Mouse (Mus musculus): Measurements from ENCODE around the gene Sp2. TPM values are rescaled to one million over a fixed set of nuclear protein-coding genes. Genes with fewer than 3 reads are reported as not detected.

Gene Sp2
- polyA plus RNA-seq, 1 experiment = 12.3 TPM

DNA sequence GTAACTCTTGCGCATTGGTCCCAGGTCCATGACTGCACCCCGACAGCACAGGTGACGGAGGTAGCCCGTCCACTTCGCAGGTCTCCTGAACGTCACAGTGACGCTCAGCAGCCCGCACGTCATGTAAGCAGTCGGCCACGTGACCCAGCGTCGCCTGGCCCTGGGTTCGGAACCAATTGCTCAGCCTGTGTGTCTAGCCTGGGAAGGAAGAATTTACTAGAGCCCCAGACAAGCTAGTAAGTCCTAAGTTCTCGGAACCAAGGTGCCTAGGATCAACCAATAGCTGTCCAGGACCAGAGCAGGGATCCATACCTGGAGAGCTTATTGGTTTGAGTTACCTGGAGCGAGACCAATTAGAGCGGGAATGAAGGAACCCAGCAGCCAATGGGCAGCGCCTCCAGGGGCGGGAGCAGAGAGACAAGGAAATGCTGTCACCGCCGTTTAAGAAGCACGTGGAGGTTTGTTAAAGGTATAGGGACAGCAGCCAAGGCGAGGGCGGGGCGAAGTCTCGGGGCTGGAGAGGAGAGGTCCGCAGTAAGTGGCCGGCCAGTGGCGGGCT, 38.9 kb downstream of the Sp2 start, which contains the start of gene Pnpo:
Gene Pnpo, minus strand, starts transcription at position 241 of the 559 bp plus-strand sequence.
- Histone ChIP-seq H3K4me3 (ENCODE audit: insufficient read depth, low read length) (peak within 1 kb of the TSS; percentile 66), H3K4me1 (ENCODE audit: control insufficient read depth, insufficient read depth, low read length) (no peaks in the 10 kb centered on the region), H3K27ac (ENCODE audit: insufficient read depth, low read length) (no peak within 1 kb of the TSS)
- TF ChIP-seq POLR2A (IDR thresholded peaks at IDR 0.05; ENCODE audit: low read depth, low read length) (peak; percentile 68), CTCF (IDR thresholded peaks at IDR 0.05; ENCODE audit: borderline replicate concordance, insufficient read depth, low read length) (no peak)

DNA sequence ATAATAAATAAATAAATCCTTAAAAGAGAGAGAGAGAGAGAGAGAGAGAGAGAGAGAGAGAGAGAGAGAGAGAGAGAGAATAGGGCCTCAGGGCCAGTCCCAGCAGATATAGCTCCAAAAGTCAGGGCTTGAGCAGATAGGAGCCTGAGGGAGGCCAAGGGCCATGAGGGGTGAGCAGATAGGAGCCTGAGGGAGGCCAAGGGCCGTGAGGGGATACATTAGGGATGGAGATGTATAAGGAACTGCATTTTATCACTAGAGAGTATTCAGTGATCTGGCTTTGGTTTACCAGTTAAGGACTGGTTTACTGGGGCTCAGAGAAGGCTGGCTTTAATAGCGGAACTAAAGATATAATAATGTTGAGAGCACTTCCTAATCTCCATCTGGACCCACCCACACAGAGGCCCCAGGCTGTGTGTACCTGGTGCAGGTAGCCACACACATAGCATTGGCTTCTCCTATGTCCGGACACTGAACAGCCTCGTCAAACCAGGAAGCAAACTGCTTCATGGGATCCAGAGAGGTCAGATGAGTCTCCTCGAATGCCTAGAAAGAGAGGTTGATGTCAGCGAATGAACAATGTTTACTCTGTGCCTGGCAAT, 40.7 kb downstream of the Sp2 start:
- Histone ChIP-seq H3K27ac (ENCODE audit: insufficient read depth, low read length) (no peak overlapping the region), H3K4me3 (ENCODE audit: insufficient read depth, low read length) (no peak overlapping the region), H3K4me1 (ENCODE audit: control insufficient read depth, insufficient read depth, low read length) (no peaks in the 10 kb centered on the region)
- TF ChIP-seq POLR2A (IDR thresholded peaks at IDR 0.05; ENCODE audit: low read depth, low read length) (no peak), CTCF (IDR thresholded peaks at IDR 0.05; ENCODE audit: borderline replicate concordance, insufficient read depth, low read length) (no peak)

DNA sequence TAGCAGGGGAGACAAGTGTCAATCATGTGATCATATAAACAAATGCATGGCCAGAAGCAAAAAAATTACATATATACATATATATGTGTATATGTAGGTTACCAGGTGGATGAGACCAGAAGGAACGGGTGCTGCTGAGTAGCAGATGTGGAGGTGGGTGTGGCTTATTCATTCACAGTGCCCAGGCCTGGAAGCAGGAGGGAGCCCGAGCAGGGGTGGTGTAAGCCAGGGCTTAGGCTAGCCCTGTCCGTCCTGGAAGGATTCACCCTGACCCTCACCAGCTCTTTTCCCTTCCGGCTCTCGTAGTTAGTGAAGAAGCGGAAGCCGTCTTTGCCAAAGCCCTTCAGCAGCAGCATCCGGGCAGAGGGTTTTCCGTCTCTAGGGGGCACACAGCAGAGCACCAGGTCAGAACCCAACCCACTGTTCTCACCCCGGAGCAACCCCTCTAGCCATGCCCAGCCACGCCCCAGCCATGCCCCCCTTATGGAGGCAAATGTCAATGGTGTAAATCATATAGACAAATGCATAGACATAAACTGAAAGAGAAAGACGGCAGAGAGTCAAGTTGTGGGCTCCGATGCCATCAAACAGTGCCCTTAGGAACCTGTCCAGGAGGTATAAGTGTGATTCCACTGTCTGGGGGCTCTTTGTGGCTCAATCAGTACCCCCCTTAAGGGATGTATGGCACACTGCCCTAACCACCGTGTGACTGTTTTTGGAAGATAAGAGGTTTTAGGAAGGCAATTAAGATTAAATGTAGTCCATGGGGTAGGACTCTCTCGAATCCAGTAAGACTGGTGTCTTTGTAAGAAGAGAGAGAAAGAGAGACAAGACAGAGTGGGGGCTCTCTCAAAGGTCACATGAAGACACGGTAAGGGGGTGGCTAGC, 41.9 kb downstream of the Sp2 start:
- Histone ChIP-seq H3K4me3 (ENCODE audit: insufficient read depth, low read length) (no peak overlapping the region), H3K27ac (ENCODE audit: insufficient read depth, low read length) (no peak overlapping the region), H3K4me1 (ENCODE audit: control insufficient read depth, insufficient read depth, low read length) (no peaks in the 10 kb centered on the region)
- no peak for TF ChIP-seq POLR2A (IDR thresholded peaks at IDR 0.05; ENCODE audit: low read depth, low read length)

DNA sequence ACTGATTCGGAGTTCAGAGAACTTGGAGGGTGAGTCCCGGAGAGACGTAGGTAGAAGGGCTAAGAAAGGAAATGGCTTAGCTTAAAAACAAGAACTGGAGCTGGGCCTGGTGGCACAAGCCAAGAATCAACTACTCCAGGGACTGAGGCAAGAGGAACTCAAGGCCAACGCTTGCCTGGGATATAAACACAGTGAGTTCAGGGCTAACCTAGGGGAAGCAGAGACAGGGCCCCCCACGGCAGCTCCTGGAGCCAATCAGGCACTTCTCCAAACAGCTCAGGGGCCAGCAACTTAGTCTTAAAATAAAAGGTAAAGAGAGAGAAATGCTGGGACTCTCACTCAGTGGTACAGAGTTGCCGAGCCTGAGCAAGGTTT, 44.3 kb downstream of the Sp2 start:
- Histone ChIP-seq H3K4me1 (ENCODE audit: control insufficient read depth, insufficient read depth, low read length) (no peaks in the 10 kb centered on the region), H3K4me3 (ENCODE audit: insufficient read depth, low read length) (no peak overlapping the region), H3K27ac (ENCODE audit: insufficient read depth, low read length) (no peak overlapping the region)
- TF ChIP-seq CTCF (IDR thresholded peaks at IDR 0.05; ENCODE audit: borderline replicate concordance, insufficient read depth, low read length) = no peak

DNA sequence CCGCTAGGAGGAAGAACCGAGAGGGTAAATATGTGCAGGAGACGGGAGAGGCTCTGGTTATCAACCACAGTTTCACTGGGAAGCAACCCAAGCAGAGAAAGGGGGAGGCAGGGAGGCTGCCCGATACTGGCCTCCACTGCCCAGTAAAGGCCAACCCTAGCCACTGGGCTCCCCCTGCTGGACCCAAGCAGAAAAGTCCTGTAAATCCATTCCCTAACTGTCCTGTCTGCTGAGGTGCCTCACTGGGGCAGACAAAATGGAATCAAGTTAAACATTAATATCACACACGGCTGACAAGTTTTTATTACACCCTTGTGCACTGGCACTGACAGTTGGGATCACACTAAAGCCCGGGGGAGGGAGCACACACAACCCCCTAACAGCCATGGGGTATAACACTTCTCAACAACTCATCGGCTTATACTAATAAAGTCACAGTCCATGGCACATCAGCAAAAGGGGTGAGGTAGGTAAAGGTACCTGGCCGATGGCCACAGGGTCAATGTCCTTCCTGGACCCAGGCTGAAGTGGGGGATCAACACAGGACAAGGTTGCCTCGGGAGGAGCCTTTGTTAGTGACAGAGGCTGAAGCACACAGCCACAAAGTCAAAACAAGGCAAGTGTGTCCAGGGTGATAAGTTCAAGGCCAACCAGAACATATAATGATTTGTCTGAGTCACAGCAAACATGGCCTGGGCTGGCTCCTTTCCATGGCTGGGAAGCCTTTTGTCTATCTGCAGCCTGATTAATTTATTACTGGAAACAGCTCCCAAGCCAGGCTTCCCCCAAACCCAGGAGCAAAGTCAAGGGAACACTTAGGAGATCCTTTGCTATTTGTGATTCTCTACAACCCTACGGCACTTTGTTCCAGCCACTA, 45.0 kb downstream of the Sp2 start:
- H3K4me1 ChIP-seq (ENCODE audit: control insufficient read depth, insufficient read depth, low read length) = no peaks in the 10 kb centered on the region
- TF ChIP-seq POLR2A (IDR thresholded peaks at IDR 0.05; ENCODE audit: low read depth, low read length) = no peak
- peak; percentile 68 for TF ChIP-seq CTCF (IDR thresholded peaks at IDR 0.05; ENCODE audit: borderline replicate concordance, insufficient read depth, low read length)
- H3K27ac ChIP-seq (ENCODE audit: insufficient read depth, low read length) = no peak overlapping the region
- no peak overlapping the region for H3K4me3 ChIP-seq (ENCODE audit: insufficient read depth, low read length)

DNA sequence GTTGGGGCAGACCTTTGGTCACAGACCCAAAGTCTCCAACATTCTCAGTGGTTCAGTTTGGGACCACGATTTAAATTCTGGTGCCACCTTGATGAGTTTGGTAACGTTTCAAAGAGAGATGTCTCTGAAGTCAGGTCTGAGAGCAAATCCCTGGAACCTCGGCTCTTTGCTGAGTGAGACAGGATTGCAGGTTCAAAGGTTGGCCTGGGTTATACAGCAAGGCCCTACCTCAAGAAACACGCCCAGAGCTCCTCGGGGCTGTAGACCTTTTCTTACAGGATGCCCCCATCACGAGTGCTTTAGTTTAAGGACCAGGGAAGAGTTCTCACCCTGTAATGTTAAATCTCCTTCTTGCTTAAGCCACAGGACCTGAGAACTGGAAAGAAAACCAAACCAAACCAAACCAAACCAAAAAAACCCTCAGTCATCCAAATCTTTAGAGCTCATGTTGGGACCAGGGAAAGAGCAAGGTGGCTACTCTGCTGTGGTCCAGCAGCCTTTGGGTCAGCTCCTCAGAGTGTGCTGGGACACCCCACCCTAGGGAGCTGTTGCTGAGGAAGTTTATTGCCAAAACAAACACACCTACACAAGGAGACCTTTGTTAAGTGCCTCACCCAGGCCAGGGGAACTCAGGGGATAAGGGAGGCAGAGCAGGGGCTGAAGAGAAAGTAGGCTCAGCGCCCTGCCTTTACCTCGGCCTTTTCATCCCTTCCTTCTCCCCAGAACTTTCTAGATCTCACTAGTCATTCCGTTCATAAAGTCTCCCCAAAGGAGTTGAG, 46.7 kb downstream of the Sp2 start:
- TF ChIP-seq CTCF (IDR thresholded peaks at IDR 0.05; ENCODE audit: borderline replicate concordance, insufficient read depth, low read length) (no peak), POLR2A (IDR thresholded peaks at IDR 0.05; ENCODE audit: low read depth, low read length) (no peak)
- no peak overlapping the region for H3K4me3 ChIP-seq (ENCODE audit: insufficient read depth, low read length)
- no peak overlapping the region for H3K27ac ChIP-seq (ENCODE audit: insufficient read depth, low read length)
- no peaks in the 10 kb centered on the region for H3K4me1 ChIP-seq (ENCODE audit: control insufficient read depth, insufficient read depth, low read length)

DNA sequence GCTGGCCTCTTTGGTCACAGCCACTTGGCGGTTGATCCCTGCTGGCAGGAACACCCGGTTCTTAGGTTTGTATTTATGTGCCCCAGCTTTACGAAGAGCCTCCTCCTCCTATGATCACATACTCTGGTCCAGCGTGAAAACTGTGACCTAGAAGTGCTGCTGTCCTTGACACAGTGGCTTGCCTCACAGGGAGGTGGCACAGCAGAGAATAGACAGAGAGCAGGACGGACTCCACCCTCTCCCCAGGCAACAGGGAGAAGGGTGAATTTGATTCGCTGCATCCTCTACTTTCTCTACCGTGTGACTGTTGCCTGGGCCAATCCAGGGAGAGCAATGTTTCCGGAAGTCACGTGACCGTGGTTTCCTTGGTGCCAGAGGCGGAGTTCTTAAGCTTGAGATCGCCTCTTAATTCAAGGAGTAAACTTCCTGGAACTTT, 47.8 kb downstream of the Sp2 start:
- no peak overlapping the region for H3K4me3 ChIP-seq (ENCODE audit: insufficient read depth, low read length)
- no peaks in the 10 kb centered on the region for H3K4me1 ChIP-seq (ENCODE audit: control insufficient read depth, insufficient read depth, low read length)
- H3K27ac ChIP-seq (ENCODE audit: insufficient read depth, low read length) = no peak overlapping the region
- TF ChIP-seq CTCF (IDR thresholded peaks at IDR 0.05; ENCODE audit: borderline replicate concordance, insufficient read depth, low read length) (no peak), POLR2A (IDR thresholded peaks at IDR 0.05; ENCODE audit: low read depth, low read length) (no peak)

DNA sequence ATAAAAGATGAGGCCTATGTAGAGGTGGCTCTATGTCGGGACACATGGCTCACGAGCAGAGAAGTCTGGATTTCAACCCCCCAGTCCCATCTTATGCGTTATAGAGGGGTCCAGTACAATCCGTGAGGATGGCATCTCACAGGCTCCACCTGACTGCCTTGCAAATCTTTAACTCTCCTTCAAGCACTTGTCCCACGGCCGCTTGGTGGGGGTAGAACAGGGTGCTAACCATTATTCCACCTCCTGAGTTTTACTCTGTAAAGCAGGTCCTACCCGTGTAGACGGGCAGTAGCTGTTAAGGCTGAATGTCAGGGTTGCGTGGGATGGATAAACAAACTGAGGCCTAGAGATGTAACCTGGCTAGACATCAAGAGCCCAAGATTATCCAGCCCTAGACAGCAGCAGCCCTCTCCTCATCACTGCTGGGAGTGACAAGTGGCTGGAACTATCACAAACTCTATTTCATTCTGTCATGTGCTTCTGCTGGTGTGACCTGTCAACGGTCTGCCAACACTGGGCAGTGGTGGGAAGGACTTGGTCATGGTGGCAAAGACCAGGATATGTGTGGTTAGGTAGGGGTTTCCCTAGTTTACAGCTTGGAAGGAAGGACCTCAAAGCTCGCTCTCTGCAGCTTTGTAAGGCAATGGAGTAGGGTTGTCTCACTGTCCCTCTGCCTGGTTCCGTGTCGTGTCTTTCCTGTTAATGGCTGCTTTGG, 49.0 kb downstream of the Sp2 start:
- TF ChIP-seq POLR2A (IDR thresholded peaks at IDR 0.05; ENCODE audit: low read depth, low read length) (no peak), CTCF (IDR thresholded peaks at IDR 0.05; ENCODE audit: borderline replicate concordance, insufficient read depth, low read length) (no peak)
- Histone ChIP-seq H3K27ac (ENCODE audit: insufficient read depth, low read length) (no peak overlapping the region), H3K4me3 (ENCODE audit: insufficient read depth, low read length) (no peak overlapping the region), H3K4me1 (ENCODE audit: control insufficient read depth, insufficient read depth, low read length) (no peaks in the 10 kb centered on the region)
